Mouse (Mus musculus): ENCODE results near the gene Immp2l. TPM values are rescaled to one million over a fixed set of nuclear protein-coding genes. Genes with fewer than 3 reads are reported as not detected.

Gene Immp2l
- polyA plus RNA-seq, 1 experiment from 2014 or later: 7.4 TPM

GRCm38 (mm10) chr12:41248254-41248653 is 224.4 kb downstream of the Immp2l start:
- no peak for ATAC-seq (ENCODE audit: low FRiP score, low TSS enrichment)
- WGBS: 97% methylated on average over 1 of the region's 1 CpGs
- Histone ChIP-seq H3K27ac (ENCODE audit: low read depth, low read length) (no peak overlapping the region), H3K4me3 (ENCODE audit: low read length) (no peak overlapping the region), H3K9me3 (ENCODE audit: control insufficient read depth, low read length) (no peaks in the 10 kb centered on the region), H3K4me2 (replicated peaks; ENCODE audit: low read depth, low read length) (no peak overlapping the region), H3K4me1 (ENCODE audit: control insufficient read depth, insufficient read depth, low read length) (no peaks in the 10 kb centered on the region), H3K27me3 (ENCODE audit: control insufficient read depth, insufficient read depth, low read length) (no peaks in the 10 kb centered on the region), H3K9ac (ENCODE audit: low read depth, low read length) (no peak overlapping the region), H3K36me3 (ENCODE audit: control insufficient read depth, insufficient read depth, low read length) (no peaks in the 10 kb centered on the region)

- 88% methylated on average over 3 of the region's 3 CpGs for WGBS
- H3K4me3 ChIP-seq (ENCODE audit: low read length): no peak overlapping the region
- H3K4me2 ChIP-seq (replicated peaks; ENCODE audit: low read depth, low read length): no peak overlapping the region
- H3K27ac ChIP-seq (ENCODE audit: low read depth, low read length): no peak overlapping the region
- no peak for ATAC-seq (ENCODE audit: low FRiP score, low TSS enrichment)
- no peak overlapping the region for H3K9ac ChIP-seq (ENCODE audit: low read depth, low read length)
- no peaks in the 10 kb centered on the region for H3K9me3 ChIP-seq (ENCODE audit: control insufficient read depth, low read length)
- no peaks in the 10 kb centered on the region for H3K36me3 ChIP-seq (ENCODE audit: control insufficient read depth, insufficient read depth, low read length)
- no peaks in the 10 kb centered on the region for H3K4me1 ChIP-seq (ENCODE audit: control insufficient read depth, insufficient read depth, low read length)
- H3K27me3 ChIP-seq (ENCODE audit: control insufficient read depth, insufficient read depth, low read length): no peaks in the 10 kb centered on the region
Observed at GRCm38 (mm10) chr12:41250123-41250522, 226.2 kb downstream of the Immp2l start.

GRCm38 (mm10) chr12:41257905-41258304 is 234.0 kb downstream of the Immp2l start:
- H3K27me3 ChIP-seq (ENCODE audit: control insufficient read depth, insufficient read depth, low read length): no peaks in the 10 kb centered on the region
- H3K27ac ChIP-seq (ENCODE audit: low read depth, low read length): no peak overlapping the region
- H3K9me3 ChIP-seq (ENCODE audit: control insufficient read depth, low read length): no peaks in the 10 kb centered on the region
- no peak for ATAC-seq (ENCODE audit: low FRiP score, low TSS enrichment)
- H3K9ac ChIP-seq (ENCODE audit: low read depth, low read length): no peak overlapping the region
- H3K4me3 ChIP-seq (ENCODE audit: low read length): no peak overlapping the region
- H3K36me3 ChIP-seq (ENCODE audit: control insufficient read depth, insufficient read depth, low read length): no peaks in the 10 kb centered on the region
- WGBS: 77% methylated on average over 2 of the region's 2 CpGs
- H3K4me2 ChIP-seq (replicated peaks; ENCODE audit: low read depth, low read length): no peak overlapping the region
- no peaks in the 10 kb centered on the region for H3K4me1 ChIP-seq (ENCODE audit: control insufficient read depth, insufficient read depth, low read length)

GRCm38 (mm10) chr12:41259608-41260007 is 235.7 kb downstream of the Immp2l start:
- Histone ChIP-seq H3K36me3 (ENCODE audit: control insufficient read depth, insufficient read depth, low read length) (no peaks in the 10 kb centered on the region), H3K4me1 (ENCODE audit: control insufficient read depth, insufficient read depth, low read length) (no peaks in the 10 kb centered on the region), H3K9ac (ENCODE audit: low read depth, low read length) (no peak overlapping the region), H3K4me3 (ENCODE audit: low read length) (no peak overlapping the region), H3K27ac (ENCODE audit: low read depth, low read length) (no peak overlapping the region), H3K9me3 (ENCODE audit: control insufficient read depth, low read length) (no peaks in the 10 kb centered on the region), H3K27me3 (ENCODE audit: control insufficient read depth, insufficient read depth, low read length) (no peaks in the 10 kb centered on the region), H3K4me2 (replicated peaks; ENCODE audit: low read depth, low read length) (no peak overlapping the region)
- ATAC-seq (ENCODE audit: low FRiP score, low TSS enrichment): no peak
- 72% methylated on average over 2 of the region's 2 CpGs for WGBS

- Histone ChIP-seq H3K4me3 (ENCODE audit: low read length) (no peak overlapping the region), H3K36me3 (ENCODE audit: control insufficient read depth, insufficient read depth, low read length) (no peaks in the 10 kb centered on the region), H3K27me3 (ENCODE audit: control insufficient read depth, insufficient read depth, low read length) (no peaks in the 10 kb centered on the region), H3K9ac (ENCODE audit: low read depth, low read length) (no peak overlapping the region), H3K9me3 (ENCODE audit: control insufficient read depth, low read length) (no peaks in the 10 kb centered on the region), H3K4me2 (replicated peaks; ENCODE audit: low read depth, low read length) (no peak overlapping the region), H3K4me1 (ENCODE audit: control insufficient read depth, insufficient read depth, low read length) (no peaks in the 10 kb centered on the region), H3K27ac (ENCODE audit: low read depth, low read length) (no peak overlapping the region)
- ATAC-seq (ENCODE audit: low FRiP score, low TSS enrichment): no peak
- WGBS: 90% methylated on average over 8 of the region's 8 CpGs
Observed at GRCm38 (mm10) chr12:41274136-41274535, 250.2 kb downstream of the Immp2l start.

GRCm38 (mm10) chr12:41275361-41275760 is 251.5 kb downstream of the Immp2l start:
- no peak for ATAC-seq (ENCODE audit: low FRiP score, low TSS enrichment)
- WGBS: 41% methylated on average over 3 of the region's 3 CpGs

GRCm38 (mm10) chr12:41277896-41278295 is 254.0 kb downstream of the Immp2l start:
- Histone ChIP-seq H3K36me3 (ENCODE audit: control insufficient read depth, insufficient read depth, low read length) (no peaks in the 10 kb centered on the region), H3K4me2 (replicated peaks; ENCODE audit: low read depth, low read length) (no peak overlapping the region), H3K27ac (ENCODE audit: low read depth, low read length) (no peak overlapping the region), H3K27me3 (ENCODE audit: control insufficient read depth, insufficient read depth, low read length) (no peaks in the 10 kb centered on the region), H3K4me3 (ENCODE audit: low read length) (no peak overlapping the region), H3K9me3 (ENCODE audit: control insufficient read depth, low read length) (no peaks in the 10 kb centered on the region), H3K4me1 (ENCODE audit: control insufficient read depth, insufficient read depth, low read length) (no peaks in the 10 kb centered on the region), H3K9ac (ENCODE audit: low read depth, low read length) (no peak overlapping the region)
- 96% methylated on average over 1 of the region's 1 CpGs for WGBS
- no peak for ATAC-seq (ENCODE audit: low FRiP score, low TSS enrichment)

More at GRCm38 (mm10) chr12:41275361-41275760, 251.5 kb downstream of the Immp2l start:
- Histone ChIP-seq H3K9me3 (ENCODE audit: control insufficient read depth, low read length) (no peaks in the 10 kb centered on the region), H3K9ac (ENCODE audit: low read depth, low read length) (no peak overlapping the region), H3K4me1 (ENCODE audit: control insufficient read depth, insufficient read depth, low read length) (no peaks in the 10 kb centered on the region), H3K27me3 (ENCODE audit: control insufficient read depth, insufficient read depth, low read length) (no peaks in the 10 kb centered on the region), H3K4me2 (replicated peaks; ENCODE audit: low read depth, low read length) (no peak overlapping the region), H3K36me3 (ENCODE audit: control insufficient read depth, insufficient read depth, low read length) (no peaks in the 10 kb centered on the region), H3K4me3 (ENCODE audit: low read length) (no peak overlapping the region), H3K27ac (ENCODE audit: low read depth, low read length) (no peak overlapping the region)

GRCm38 (mm10) chr12:41289047-41289446 is 265.2 kb downstream of the Immp2l start:
- H3K27me3 ChIP-seq (ENCODE audit: control insufficient read depth, insufficient read depth, low read length): no peaks in the 10 kb centered on the region
- no peak overlapping the region for H3K27ac ChIP-seq (ENCODE audit: low read depth, low read length)
- no peaks in the 10 kb centered on the region for H3K9me3 ChIP-seq (ENCODE audit: control insufficient read depth, low read length)
- no peak overlapping the region for H3K4me2 ChIP-seq (replicated peaks; ENCODE audit: low read depth, low read length)
- no peaks in the 10 kb centered on the region for H3K4me1 ChIP-seq (ENCODE audit: control insufficient read depth, insufficient read depth, low read length)
- no peaks in the 10 kb centered on the region for H3K36me3 ChIP-seq (ENCODE audit: control insufficient read depth, insufficient read depth, low read length)
- ATAC-seq (ENCODE audit: low FRiP score, low TSS enrichment): no peak
- WGBS: 82% methylated on average over 3 of the region's 3 CpGs
- H3K9ac ChIP-seq (ENCODE audit: low read depth, low read length): no peak overlapping the region
- H3K4me3 ChIP-seq (ENCODE audit: low read length): no peak overlapping the region

- Histone ChIP-seq H3K4me1 (ENCODE audit: control insufficient read depth, insufficient read depth, low read length) (no peaks in the 10 kb centered on the region), H3K9me3 (ENCODE audit: control insufficient read depth, low read length) (no peaks in the 10 kb centered on the region), H3K4me2 (replicated peaks; ENCODE audit: low read depth, low read length) (no peak overlapping the region), H3K36me3 (ENCODE audit: control insufficient read depth, insufficient read depth, low read length) (no peaks in the 10 kb centered on the region), H3K27ac (ENCODE audit: low read depth, low read length) (no peak overlapping the region), H3K27me3 (ENCODE audit: control insufficient read depth, insufficient read depth, low read length) (no peaks in the 10 kb centered on the region), H3K9ac (ENCODE audit: low read depth, low read length) (no peak overlapping the region), H3K4me3 (ENCODE audit: low read length) (no peak overlapping the region)
- no peak for ATAC-seq (ENCODE audit: low FRiP score, low TSS enrichment)
- 50% methylated on average over 3 of the region's 3 CpGs for WGBS
Observed at GRCm38 (mm10) chr12:41307015-41307414, 283.1 kb downstream of the Immp2l start.
